Mouse (Mus musculus) neural tube, embryonic 10.5 days (tissue): ENCODE measurements around the gene Tlnrd1.

Experiments
- DNase-seq: peaks from one replicate; pipeline ENCODE4 v3.0.0-alpha.2; 2017; ENCODE audit warnings: low spot score; ENCODE audit errors: extremely low spot score

The Tlnrd1 gene

DNA sequence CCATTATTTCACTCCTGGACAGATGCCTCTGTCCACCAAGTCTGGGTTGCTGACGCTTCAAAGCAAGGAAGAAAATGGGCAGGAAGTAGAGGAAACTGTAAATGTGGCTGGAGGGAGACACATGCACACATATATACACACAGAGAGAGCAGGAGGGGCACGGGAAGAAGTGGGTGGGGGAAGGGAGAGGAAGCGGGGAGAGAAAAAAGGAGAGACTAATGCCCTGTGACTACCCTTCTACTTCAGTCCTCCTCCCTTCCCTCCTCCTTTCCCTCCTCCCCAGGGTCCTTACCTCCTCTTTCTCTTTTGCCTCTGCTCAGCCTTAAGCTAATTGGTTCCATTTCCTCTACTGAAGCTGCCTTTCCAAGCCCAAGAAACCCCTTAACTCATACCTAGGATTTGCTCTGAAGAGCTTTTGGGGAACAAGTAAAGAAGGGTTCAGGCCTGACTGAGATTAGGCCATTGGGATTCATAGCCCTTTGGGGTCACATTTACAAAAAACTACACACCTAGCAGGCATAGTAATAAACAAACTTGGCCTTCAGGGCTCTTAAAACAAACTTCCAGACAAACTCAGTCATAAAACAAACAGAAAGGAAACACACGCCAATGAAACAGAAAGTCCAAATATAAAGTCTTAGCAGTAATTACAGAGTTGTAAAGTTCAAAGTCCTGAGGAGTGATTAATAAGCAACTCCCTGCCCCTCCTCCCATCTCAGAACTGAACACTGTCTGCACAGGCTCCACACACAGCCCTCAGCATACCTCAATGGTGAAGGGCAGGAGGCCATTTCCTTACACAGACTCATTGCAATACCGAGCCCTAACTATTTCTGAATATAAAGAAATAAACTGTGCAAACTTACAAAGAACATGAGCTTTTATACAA lies 36.7 kb downstream of the Tlnrd1 start:
- DNase-seq = no peak

DNA sequence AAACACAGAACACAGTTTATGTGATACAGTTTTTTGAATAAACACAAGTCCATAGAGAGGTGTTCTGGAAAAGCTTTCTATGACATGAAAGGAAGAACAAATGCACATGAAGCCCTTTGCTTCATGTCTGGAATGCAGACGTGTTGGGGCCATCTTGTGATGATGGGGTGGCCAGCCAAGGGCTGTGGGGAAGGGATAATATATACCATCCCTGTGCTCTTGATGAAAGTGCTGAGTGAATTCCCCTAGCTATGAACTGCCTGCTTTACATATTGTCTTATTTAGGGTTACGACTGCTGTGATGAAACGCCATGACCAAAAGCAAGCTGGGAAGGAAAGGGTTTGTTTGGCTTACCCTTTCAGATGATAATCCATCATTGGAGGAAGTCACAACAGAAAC lies 39.3 kb downstream of the Tlnrd1 start:
- no peak for DNase-seq

DNA sequence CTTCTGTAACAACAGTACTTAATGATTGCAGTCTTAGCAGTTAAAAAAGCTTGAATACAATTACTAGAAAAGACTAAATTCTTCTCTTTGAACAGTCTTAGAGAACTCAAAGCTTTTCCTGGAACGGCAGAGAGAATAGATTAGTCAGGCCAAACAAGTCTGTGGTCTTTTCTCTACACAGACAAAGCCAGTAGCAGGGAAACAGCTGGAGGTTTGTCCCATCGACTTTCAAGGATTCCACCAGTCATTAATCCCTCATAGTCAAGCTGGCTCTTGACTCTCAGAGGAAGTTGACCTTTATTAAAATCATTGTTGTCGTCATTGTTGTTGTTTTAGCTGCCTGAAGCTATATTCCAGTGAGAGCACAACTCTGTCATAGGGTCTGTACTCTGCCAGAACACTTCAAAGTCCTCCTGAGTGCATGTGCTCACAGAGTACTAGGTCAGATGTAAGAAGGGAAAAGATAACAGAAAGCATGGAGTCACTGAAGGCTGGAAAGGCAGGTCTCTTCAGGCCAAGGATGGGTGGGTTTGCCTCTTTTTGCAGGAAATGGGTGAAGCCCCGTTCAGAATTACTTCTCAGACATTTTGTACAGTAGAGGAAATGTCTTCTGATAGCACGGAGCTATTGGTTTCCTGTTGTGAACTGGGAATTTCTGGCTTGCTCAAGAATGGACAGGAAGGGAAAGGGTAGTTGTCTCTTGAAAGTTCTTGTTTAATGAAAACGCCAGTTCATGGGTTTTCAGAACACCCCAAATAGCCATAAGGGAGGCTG lies 41.4 kb downstream of the Tlnrd1 start:
- no peak for DNase-seq

DNA sequence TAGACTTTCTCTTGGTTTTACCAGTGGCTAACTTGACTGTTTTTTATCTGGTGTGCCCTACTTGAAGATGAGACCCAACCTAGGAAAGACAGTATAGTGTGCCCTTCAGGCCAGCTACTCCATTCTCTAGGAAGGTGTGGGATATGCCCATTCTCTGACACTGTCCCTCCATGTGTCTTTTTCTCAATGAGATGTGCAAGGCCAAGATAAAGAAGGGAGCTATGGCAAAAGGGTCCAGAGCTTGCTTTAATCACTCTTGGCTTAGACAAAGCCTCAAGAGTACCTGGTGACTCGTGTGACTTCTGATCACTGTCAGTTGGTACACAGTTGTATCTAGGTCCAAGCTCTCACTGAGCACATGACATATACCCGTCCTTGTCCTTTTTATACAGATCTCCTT lies 44.0 kb downstream of the Tlnrd1 start:
- DNase-seq = no peak

DNA sequence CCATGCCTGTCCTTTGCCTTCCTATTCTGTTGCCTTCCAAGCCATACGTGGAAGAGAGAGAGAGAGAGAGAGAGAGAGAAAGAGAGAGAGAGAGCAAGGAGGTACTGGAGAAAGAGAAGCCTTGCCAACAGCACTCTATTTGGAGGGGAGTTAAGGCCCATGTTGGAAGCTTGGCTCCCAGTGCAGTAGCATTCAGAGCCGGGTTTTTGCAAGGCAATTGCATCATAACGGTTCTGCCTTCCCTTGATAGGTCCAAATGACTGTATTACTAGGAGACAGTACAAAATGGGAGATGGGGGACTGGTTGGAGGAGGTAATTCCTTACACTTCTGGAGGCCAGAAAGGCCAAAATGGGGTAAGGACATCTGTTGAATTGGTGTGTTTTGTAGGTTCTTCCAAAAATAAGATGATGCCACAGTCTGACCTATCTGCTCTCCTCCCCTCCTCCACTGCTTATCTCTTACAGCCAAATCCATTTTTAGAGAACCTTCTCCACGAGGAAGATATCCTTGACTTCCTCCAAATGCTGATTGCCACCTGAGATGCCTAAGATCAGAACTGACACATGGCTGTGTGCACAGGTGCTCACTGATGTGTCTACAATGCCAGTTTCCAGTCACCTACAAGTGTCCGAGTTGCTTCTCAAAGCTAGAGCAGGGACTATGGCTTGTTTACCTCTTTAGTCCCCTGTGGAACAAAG lies 45.4 kb downstream of the Tlnrd1 start:
- no peak for DNase-seq
